Mouse (Mus musculus) heart, postnatal 0 days (tissue): ENCODE measurements around the gene Myh7b. TPM values are rescaled to one million over a fixed set of nuclear protein-coding genes. Genes with fewer than 3 reads are reported as not detected.
A peak's percentile ranks its signal among the peaks of the same experiment; 100 is the strongest.

Experiments used
- ATAC-seq: fragments of 200-750 bp; cut with Nextera tagmentation; 2 replicates; pipeline ENCODE4 v1.8.0; 2017; ENCODE audit warnings: low read depth, moderate number of reproducible peaks, moderate library complexity; ENCODE audit not compliant: insufficient read depth
- DNase-seq: peaks from one replicate; pipeline ENCODE4 v3.0.0-alpha.2; 2016; ENCODE audit warnings: low spot score
- H3K27ac ChIP-seq: fragments of 300-500 bp; sonication (generic); 2 replicates; pipeline ENCODE4 v1.5.1; 2014; ENCODE audit warnings: low read depth, mild to moderate bottlenecking
- H3K27me3 ChIP-seq: fragments of 300-500 bp; sonication (generic); 2 replicates; pipeline ENCODE4 v1.6.1; 2014; ENCODE audit warnings: low read length, mixed read lengths; ENCODE audit not compliant: control insufficient read depth, insufficient read depth
- H3K36me3 ChIP-seq: fragments of 300-500 bp; sonication (generic); replicated peaks from 2 replicates; pipeline ENCODE4 v1.6.1; 2014; ENCODE audit warnings: low read length, mixed read lengths; ENCODE audit not compliant: control insufficient read depth, insufficient read depth
- H3K4me1 ChIP-seq: fragments of 300-500 bp; sonication (generic); 2 replicates; pipeline ENCODE4 v1.6.1; 2014; ENCODE audit warnings: antibody characterized with exemption; ENCODE audit not compliant: control insufficient read depth, insufficient read depth
- H3K4me2 ChIP-seq: fragments of 300-500 bp; sonication (generic); 2 replicates; pipeline ENCODE4 v1.6.1; 2014; ENCODE audit warnings: low read depth, mild to moderate bottlenecking, low read length, moderate library complexity
- H3K4me3 ChIP-seq: fragments of 300-500 bp; sonication (generic); 2 replicates; pipeline ENCODE4 v1.5.1; 2014; ENCODE audit warnings: low read depth, low read length
- H3K9ac ChIP-seq: fragments of 300-500 bp; sonication (generic); replicated peaks from 2 replicates; pipeline ENCODE4 v1.6.1; 2014; ENCODE audit warnings: low read depth, low read length, mixed read lengths
- H3K9me3 ChIP-seq: fragments of 300-500 bp; sonication (generic); replicated peaks from 2 replicates; pipeline ENCODE4 v1.6.1; 2016; ENCODE audit warnings: low read length; ENCODE audit not compliant: control insufficient read depth
- CTCF ChIP-seq: IDR thresholded peaks from 2 replicates; pipeline ENCODE4 v1.5.1; 2016; ENCODE audit warnings: antibody characterized with exemption, control low read depth, low read depth
- EP300 ChIP-seq: IDR thresholded peaks from 2 replicates; pipeline ENCODE4 v1.6.1; 2016; ENCODE audit warnings: antibody characterized with exemption, low read depth
- WGBS: fragments of 180-500 bp; shearing (Covaris S2); extraction: QIAGEN DNeasy Blood & Tissue Kit; methylation state at CpG from one replicate; pipeline ENCODE4 v1.1.7; 2014; 5-methylcytosine and 5-hydroxymethylcytosine counted together
- polyA plus RNA-seq: library from polyadenylated mRNA; unstranded; fragments of >200 nt; fragmentation: Nextera tagmentation; extraction: Ambion mirVana; gene quantifications from 2 replicates; pipeline ENCODE4 v1.2.1, GENCODE M21; 2015
- total RNA-seq: library from RNA; depleted of rRNA; stranded (reverse); fragments of >200 nt; gene quantifications from 2 replicates; pipeline ENCODE4 v1.2.3, GENCODE M21; 2014; ENCODE audit warnings: low replicate concordance

The Myh7b gene
- total and polyA plus RNA-seq, 2 experiments from 2014 or later: 12.5 to 48.4 TPM

- no peak overlapping the region for H3K4me2 ChIP-seq
- H3K27me3 ChIP-seq: no peaks in the 10 kb centered on the region
- H3K9ac ChIP-seq: no peak overlapping the region
- H3K36me3 ChIP-seq: peaks cover 80% of the 10 kb centered on the region
- ATAC-seq (no peak), DNase-seq (no peak)
- H3K4me1 ChIP-seq: no peaks in the 10 kb centered on the region
- no peak overlapping the region for H3K4me3 ChIP-seq
- no peaks in the 10 kb centered on the region for H3K9me3 ChIP-seq
- WGBS: 97% methylated on average over 8 of the region's 8 CpGs
- H3K27ac ChIP-seq: no peak overlapping the region
- TF ChIP-seq EP300: no peak
- no peak for TF ChIP-seq CTCF
Observed at GRCm38 (mm10) chr2:155667881-155668280, 56.9 kb downstream of the Myh7b start.

GRCm38 (mm10) chr2:155668461-155668860 is 57.4 kb downstream of the Myh7b start:
- Histone ChIP-seq H3K27me3 (no peaks in the 10 kb centered on the region), H3K4me2 (no peak overlapping the region), H3K9me3 (no peaks in the 10 kb centered on the region), H3K4me3 (no peak overlapping the region), H3K27ac (no peak overlapping the region), H3K36me3 (peaks cover 79% of the 10 kb centered on the region), H3K9ac (no peak overlapping the region), H3K4me1 (no peaks in the 10 kb centered on the region)
- ATAC-seq: no peak; the same call in 1 of the 2 replicates
- DNase-seq: no peak
- 87% methylated on average over 4 of the region's 4 CpGs for WGBS
- peak; percentile 39 for TF ChIP-seq CTCF
- no peak for TF ChIP-seq EP300

- Histone ChIP-seq H3K4me2 (no peak overlapping the region), H3K27ac (no peak overlapping the region), H3K9me3 (no peaks in the 10 kb centered on the region), H3K4me1 (no peaks in the 10 kb centered on the region), H3K4me3 (no peak overlapping the region), H3K36me3 (peaks cover 52% of the 10 kb centered on the region), H3K27me3 (no peaks in the 10 kb centered on the region), H3K9ac (no peak overlapping the region)
- ATAC-seq (no peak), DNase-seq (no peak)
- 52% methylated on average over 4 of the region's 4 CpGs for WGBS
- no peak for TF ChIP-seq CTCF
- TF ChIP-seq EP300: no peak
Observed at GRCm38 (mm10) chr2:155671236-155671635, 60.2 kb downstream of the Myh7b start.

GRCm38 (mm10) chr2:155673546-155673945 is 62.5 kb downstream of the Myh7b start:
- WGBS: 27% methylated on average over 2 of the region's 2 CpGs
- TF ChIP-seq EP300 (no peak), CTCF (peak; percentile 61)

DNA sequence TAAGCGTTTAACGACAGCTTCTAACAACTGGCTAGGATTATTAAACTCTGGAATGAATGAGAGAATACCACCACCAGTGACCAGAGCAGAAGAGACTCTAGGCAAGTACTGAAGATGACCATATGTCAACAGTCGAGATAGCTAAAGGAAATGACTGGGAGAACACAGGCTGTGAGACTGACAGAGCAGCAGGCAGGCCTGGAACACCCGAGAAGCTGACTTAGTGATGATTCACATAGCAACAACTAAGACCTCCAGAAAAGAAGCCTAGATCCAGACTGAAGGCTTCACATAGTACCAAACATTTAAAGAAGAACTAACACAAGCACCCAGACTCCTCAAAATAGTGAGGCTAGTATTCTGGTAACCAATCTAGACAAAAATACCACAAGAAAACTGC is 64.1 kb downstream of the Myh7b start:
- no peak for ATAC-seq
- no peaks in the 10 kb centered on the region for H3K27me3 ChIP-seq
- TF ChIP-seq CTCF (no peak), EP300 (no peak)

More at GRCm38 (mm10) chr2:155673546-155673945, 62.5 kb downstream of the Myh7b start:
- H3K4me1 ChIP-seq: no peaks in the 10 kb centered on the region
- no peaks in the 10 kb centered on the region for H3K9me3 ChIP-seq
- H3K4me2 ChIP-seq: no peak overlapping the region
- no peak overlapping the region for H3K4me3 ChIP-seq
- H3K36me3 ChIP-seq: peaks cover 31% of the 10 kb centered on the region
- H3K27ac ChIP-seq: no peak overlapping the region
- DNase-seq (peak; percentile 35), ATAC-seq (no peak)
- H3K27me3 ChIP-seq: no peaks in the 10 kb centered on the region
- no peak overlapping the region for H3K9ac ChIP-seq

GRCm38 (mm10) chr2:155679586-155680110 is 68.6 kb downstream of the Myh7b start:
- TF ChIP-seq CTCF (no peak), EP300 (no peak)
- no peak for DNase-seq
- Histone ChIP-seq H3K27me3 (no peaks in the 10 kb centered on the region), H3K27ac (peak overlapping the region; percentile 46; the same call in 1 of the 2 replicates), H3K36me3 (no peaks in the 10 kb centered on the region), H3K9ac (no peak overlapping the region), H3K9me3 (no peaks in the 10 kb centered on the region), H3K4me2 (no peak overlapping the region; the same call in 1 of the 2 replicates), H3K4me3 (no peak overlapping the region), H3K4me1 (no peaks in the 10 kb centered on the region)
- no peak for ATAC-seq
- 85% methylated on average over 4 of the region's 4 CpGs for WGBS

More for the DNA sequence above, 64.1 kb downstream of the Myh7b start:
- Histone ChIP-seq H3K9ac (no peak overlapping the region), H3K36me3 (peaks cover 26% of the 10 kb centered on the region), H3K4me1 (no peaks in the 10 kb centered on the region), H3K9me3 (no peaks in the 10 kb centered on the region), H3K27ac (no peak overlapping the region), H3K4me3 (no peak overlapping the region), H3K4me2 (no peak overlapping the region)
- no peak for DNase-seq
- WGBS: 48% methylated on average over 4 of the region's 4 CpGs
